Comparison of ENCODE assay signal across 10 mouse cellular contexts in genomic region chr11:113016801-113017715, GRCm38 (mm10).
A peak's percentile ranks its signal among the peaks of the same experiment; 100 is the strongest.
DNase-seq lines count a peak whose midpoint lies in the region; ATAC-seq lines count a peak whose summit lies in the region.
"Had no signal": no experiment of that assay in that cellular context is flagged by ENCODE, and none has a peak within 500 bp of the region (broad histone marks: within the 10 kb centered on the region; RNA-seq: fewer than 3 reads in every experiment).

No protein-coding gene starts in this region.

- 60% methylated on average over 7 of the region's 7 CpGs for WGBS in kidney, embryonic 16.5 days
- WGBS in hindbrain, embryonic 14.5 days, result 26% methylated on average over 7 of the region's 7 CpGs
- 45% methylated on average over 7 of the region's 7 CpGs for WGBS in limb, embryonic 13.5 days

- DNase-seq in kidney, postnatal 25 days, result no peak
- DNase-seq in hindbrain, embryonic 14.5 days (ENCODE audit: low spot score), result no peak
- DNase-seq in right cerebral cortex, postnatal 4 days, result peak; percentile 41
- no peak for DNase-seq in spleen, postnatal 4 days (ENCODE audit: low spot score in 2 of 2)
- DNase-seq: adrenal gland, postnatal 10 days; kidney, adult 8-10 months had no signal

- H3K4me2 ChIP-seq in kidney, embryonic 16.5 days (replicated peaks; ENCODE audit: low read depth, low read length), result no peak overlapping the region
- no peak overlapping the region for H3K4me2 ChIP-seq in hindbrain, embryonic 14.5 days (replicated peaks)
- H3K4me2 ChIP-seq in limb, embryonic 13.5 days (replicated peaks), result no peak overlapping the region

- no peaks in the 10 kb centered on the region for H3K27me3 ChIP-seq in kidney, embryonic 16.5 days (ENCODE audit: insufficient read depth, low read length)
- no peaks in the 10 kb centered on the region for H3K27me3 ChIP-seq in hindbrain, embryonic 14.5 days (ENCODE audit: control insufficient read depth, insufficient read depth, low read length)
- no peaks in the 10 kb centered on the region for H3K27me3 ChIP-seq in limb, embryonic 13.5 days

- peaks cover 26% of the 10 kb centered on the region for H3K4me1 ChIP-seq in kidney, embryonic 16.5 days (ENCODE audit: insufficient read depth, low read length)
- peaks cover 28% of the 10 kb centered on the region for H3K4me1 ChIP-seq in hindbrain, embryonic 14.5 days (replicated peaks; ENCODE audit: control insufficient read depth, insufficient read depth, low read length)
- peaks cover 63% of the 10 kb centered on the region for H3K4me1 ChIP-seq in limb, embryonic 13.5 days

- no peak overlapping the region for H3K4me3 ChIP-seq in kidney, embryonic 16.5 days (ENCODE audit: low read length)
- H3K4me3 ChIP-seq in hindbrain, embryonic 14.5 days (replicated peaks; ENCODE audit: low read length), result no peak overlapping the region
- no peak overlapping the region for H3K4me3 ChIP-seq in limb, embryonic 13.5 days

- H3K36me3 ChIP-seq in kidney, embryonic 16.5 days (ENCODE audit: insufficient read depth, low read length), result no peaks in the 10 kb centered on the region
- H3K36me3 ChIP-seq in hindbrain, embryonic 14.5 days (replicated peaks; ENCODE audit: control insufficient read depth, insufficient read depth), result no peaks in the 10 kb centered on the region
- H3K36me3 ChIP-seq in limb, embryonic 13.5 days, result no peaks in the 10 kb centered on the region

- no peaks in the 10 kb centered on the region for H3K9me3 ChIP-seq in kidney, embryonic 16.5 days (ENCODE audit: low read length)
- no peaks in the 10 kb centered on the region for H3K9me3 ChIP-seq in hindbrain, embryonic 14.5 days (ENCODE audit: control insufficient read depth, low read length)
- H3K9me3 ChIP-seq in limb, embryonic 13.5 days, result no peaks in the 10 kb centered on the region

- ATAC-seq in kidney, embryonic 16.5 days (ENCODE audit: low FRiP score, low TSS enrichment), result peak; percentile 24; the same call in 1 of the 2 replicates
- peak; percentile 73 for ATAC-seq in hindbrain, embryonic 14.5 days (ENCODE audit: low FRiP score)
- ATAC-seq in limb, embryonic 13.5 days (ENCODE audit: low FRiP score, low read depth), result no peak
- ATAC-seq in megakaryocyte progenitor cell, adult 5-6 weeks (replicated peaks; ENCODE audit: poor library complexity), result no peak
- ATAC-seq in granulocyte monocyte progenitor cell, adult 5-6 weeks (replicated peaks; ENCODE audit: poor library complexity, severe bottlenecking), result no peak

- H3K9ac ChIP-seq in kidney, embryonic 16.5 days (replicated peaks; ENCODE audit: low read length), result no peak overlapping the region
- no peak overlapping the region for H3K9ac ChIP-seq in hindbrain, embryonic 14.5 days
- 0 out of 2 replicates have a peak overlapping the region, but pooled peaks have one; percentile 3 for H3K9ac ChIP-seq in limb, embryonic 13.5 days

- H3K27ac ChIP-seq in kidney, embryonic 16.5 days (ENCODE audit: low read length), result no peak overlapping the region
- peak overlapping the region; percentile 57 for H3K27ac ChIP-seq in hindbrain, embryonic 14.5 days
- H3K27ac ChIP-seq in limb, embryonic 13.5 days, result peak overlapping the region; percentile 11

Comparison
In these comparisons a context has a peak if more than half of its experiments do, and no peak if none do; other contexts are left out.
1. ATAC-seq: peak in kidney, embryonic 16.5 days (single experiment) and hindbrain, embryonic 14.5 days (single experiment); none in limb, embryonic 13.5 days (single experiment), megakaryocyte progenitor cell, adult 5-6 weeks (single experiment) and granulocyte monocyte progenitor cell, adult 5-6 weeks (single experiment).